Mouse (Mus musculus) layer of hippocampus, postnatal 14 days (tissue): ENCODE measurements around the gene Resp18. TPM values are rescaled to one million over a fixed set of nuclear protein-coding genes. Genes with fewer than 3 reads are reported as not detected.
"Not testable (repeated sequence)": the region's sequence is repeated elsewhere in the genome, so short reads cannot be mapped to it uniquely, and the experiment has no call there.

Source experiments
- DNase-seq, 2 experiments: peaks; one replicate each; pipeline ENCODE4 v3.0.0; 2021 to 2022; ENCODE audit warnings: low spot score in 2 of 2, mixed read lengths in 1 of 2
- total RNA-seq, 2 experiments: library from RNA; stranded (reverse); gene quantifications; 2 replicates each; pipeline ENCODE4 v1.2.3; 2021

Gene Resp18
- total RNA-seq, 2 experiments from 2014 or later = 68.2 to 98.9 TPM

DNA sequence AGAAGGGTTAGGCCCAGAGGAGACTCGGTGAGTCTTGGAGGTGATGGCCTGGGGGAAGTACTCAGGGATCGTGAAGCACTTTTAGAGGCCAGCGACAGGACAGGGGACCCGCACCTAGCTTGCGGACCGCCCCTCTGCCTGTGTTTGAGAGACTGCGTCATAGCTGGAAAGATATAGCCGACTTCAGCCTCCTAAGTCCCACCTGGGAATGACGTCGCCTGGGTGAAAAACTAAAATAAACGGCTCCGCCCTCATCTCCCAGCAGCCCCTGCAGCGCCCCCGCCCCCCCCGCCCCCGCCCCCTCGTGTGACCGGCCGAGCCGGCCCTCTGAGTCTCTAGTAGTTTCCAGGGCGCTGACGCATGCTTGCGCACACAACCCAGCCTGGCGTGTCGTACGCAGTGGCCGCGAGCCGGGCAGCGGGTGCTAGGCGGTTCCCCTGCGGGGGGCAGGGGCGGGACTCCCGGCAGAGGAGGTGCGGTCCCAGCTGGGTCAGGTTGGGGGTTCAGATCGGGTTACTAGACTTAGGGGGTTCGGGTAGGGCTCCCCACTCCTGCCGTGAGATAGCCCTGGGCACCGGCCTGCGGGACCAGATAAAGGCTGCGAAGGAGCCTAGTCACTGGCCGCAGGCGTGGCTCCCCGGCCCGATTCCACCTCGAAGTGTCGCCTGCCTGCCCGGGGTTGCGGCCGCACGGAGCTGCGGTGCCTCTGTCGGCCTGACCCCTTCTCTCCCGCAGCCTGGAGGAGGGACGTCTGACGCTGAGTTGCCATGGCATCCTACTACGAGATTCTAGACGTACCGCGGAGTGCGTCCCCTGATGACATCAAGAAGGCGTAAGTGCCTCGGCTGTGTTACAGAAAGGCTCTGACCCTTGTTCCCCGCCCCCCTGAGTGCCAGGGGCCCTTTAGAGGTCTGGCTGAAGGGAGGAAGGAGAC lies 41.8 kb downstream of the Resp18 start, which contains the start of gene Dnajb2:
Gene Dnajb2 (plus strand): TSS at position 290 of the 934 bp plus-strand sequence.
- DNase-seq = peak; percentile 72 to 86

DNA sequence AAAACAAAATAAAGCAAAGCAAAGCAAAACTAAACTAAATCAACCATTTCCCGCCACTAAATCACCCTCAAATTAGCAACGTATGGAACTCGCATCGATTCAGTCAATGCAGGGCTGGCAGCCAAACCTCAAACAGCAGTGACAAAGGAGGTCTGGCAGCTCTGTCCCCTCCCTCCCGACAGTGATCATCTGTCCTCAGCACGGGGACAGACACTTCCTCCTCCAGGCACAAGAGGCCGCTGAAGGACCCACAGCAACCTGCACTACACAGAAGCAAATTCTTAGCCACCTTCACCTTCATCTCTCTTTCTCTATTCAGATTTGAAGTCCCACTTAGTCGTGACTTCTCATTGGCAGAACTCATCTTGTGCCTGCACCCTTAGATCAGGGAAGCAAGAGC lies 43.6 kb downstream of the Resp18 start:
- no peak for DNase-seq

DNA sequence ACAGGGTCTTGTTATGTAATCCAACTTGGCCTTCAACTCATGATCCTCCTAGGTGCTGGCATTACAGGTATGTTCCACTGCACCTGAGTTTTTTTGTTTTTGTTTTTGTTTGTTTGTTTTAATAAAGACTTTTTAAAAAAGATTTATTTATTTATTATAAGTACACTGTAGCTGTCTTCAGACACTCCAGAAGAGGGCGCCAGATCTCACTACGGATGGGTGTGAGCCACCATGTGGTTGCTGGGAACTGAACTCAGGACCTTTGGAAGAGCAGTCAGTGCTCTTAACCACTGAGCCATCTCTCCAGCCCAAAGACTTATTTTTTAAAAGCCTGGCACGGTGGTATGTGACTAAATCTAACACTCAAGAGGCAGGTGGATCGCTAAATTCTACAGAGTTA lies 45.7 kb downstream of the Resp18 start:
- not testable (repeated sequence) for DNase-seq

DNA sequence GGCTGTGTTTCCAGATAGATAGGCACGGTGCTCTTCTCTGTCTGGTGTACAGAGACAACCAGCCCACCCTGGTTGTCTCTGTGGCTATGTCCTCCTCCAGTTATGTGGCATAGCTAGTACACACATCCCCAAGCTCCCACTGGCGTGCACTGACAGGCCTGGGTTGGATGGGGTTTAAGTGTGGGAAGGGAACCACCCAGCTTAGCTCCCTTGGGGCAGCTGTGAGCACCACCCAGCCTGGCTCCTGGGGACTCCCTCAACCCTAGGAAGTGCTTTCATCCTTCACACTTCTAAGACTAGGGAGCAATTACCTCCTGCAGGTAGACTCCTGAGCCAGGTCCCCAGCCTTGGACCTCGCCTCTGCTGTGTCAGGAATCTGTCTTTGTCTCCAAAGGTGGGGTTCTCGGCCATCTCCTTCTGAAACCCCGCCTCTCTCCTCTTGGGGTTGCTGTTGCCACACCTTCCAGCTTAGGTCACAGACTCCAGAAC lies 46.5 kb downstream of the Resp18 start, which contains the start of gene A630095N17Rik:
Gene A630095N17Rik (minus strand): TSS at position 439 of the 489 bp plus-strand sequence.
- DNase-seq = no peak

DNA sequence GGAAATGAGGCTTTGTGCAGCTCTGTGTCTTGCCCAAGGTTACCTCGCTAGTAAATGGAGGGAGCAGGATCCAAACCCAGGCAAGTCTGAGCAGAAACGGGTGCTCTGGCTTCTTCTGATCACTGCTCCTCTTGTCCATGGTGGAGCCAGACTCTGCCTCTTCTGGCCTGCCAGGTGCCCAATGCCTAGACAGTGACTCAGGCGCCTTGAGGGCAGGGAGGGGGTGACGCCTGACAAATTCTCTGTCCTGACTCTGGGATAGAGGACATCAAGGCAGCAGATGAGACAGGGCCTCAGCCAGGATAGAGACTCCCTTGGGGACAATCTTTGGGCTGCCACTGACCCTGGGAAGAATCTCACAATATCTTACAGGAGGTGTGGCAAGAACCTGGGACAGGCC lies 47.0 kb downstream of the Resp18 start:
- no peak for DNase-seq

DNA sequence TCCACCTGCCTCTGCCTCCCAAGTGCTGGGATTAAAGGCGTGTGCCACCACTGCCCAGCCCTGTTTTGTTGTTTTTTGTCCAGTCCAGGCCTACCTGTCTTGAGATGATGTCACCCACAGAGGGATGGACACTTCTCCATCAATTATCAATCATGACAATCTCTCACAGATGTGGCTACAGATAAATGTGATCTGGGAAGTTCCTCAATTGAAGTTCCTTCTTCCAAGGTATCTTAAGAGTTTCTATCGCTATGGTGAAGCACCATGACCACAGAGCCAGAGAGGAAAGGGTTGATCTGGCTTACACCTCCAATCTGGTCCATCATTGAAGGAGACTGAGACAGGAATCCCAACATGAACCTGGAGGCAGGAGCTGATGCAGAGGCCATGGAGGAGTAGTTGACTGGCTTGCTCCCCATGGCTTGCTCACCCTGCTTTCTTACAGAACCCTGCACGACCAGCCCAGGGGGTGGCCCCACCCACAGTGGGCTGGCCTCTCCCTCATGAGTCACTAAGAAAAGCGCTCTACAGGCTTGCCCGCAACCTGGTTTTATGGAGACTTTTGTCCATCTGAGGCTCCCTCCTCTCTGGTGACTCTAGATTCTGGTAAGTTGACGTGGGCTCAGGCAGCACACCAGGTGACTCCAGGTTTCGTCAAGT lies 47.8 kb downstream of the Resp18 start:
- no peak for DNase-seq

DNA sequence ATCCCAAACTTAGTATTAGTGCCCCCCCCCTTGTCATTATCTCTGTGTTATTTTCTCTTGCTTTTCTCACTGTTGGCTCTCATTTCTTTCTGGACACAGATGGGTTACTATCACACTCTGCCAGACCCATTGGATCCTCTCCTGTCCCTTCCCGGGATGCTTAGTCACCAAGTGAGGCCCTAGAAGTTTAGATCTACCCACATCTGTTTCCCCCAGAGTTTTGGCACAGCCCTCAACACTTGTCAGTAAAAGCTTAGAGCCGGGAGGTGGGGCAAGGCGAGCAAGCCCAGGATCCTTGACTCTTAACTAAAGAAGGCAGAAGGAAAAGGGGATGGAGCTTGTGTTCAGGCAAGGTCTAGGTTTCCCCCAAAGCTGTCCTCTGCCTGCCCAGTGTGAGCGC lies 49.1 kb downstream of the Resp18 start:
- no peak for DNase-seq

DNA sequence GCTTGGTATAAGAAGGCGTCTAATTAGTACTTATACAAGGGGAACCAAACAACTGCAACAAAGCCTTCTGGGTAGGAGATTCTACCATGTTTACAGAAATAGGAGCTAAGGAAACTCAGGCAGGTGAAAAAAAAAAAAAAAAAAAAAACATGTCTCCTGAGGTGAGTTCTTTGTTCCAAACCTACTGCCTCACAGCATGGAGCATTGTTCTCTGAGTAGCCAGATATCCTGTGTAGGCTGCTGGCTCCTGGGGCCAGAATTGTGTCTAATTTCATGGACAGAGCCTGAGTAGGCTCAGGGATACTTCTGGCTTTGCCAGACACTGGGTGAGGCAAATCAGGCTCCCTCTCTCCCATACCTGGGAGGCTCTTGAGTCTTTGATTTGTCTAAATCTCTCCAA lies 50.6 kb downstream of the Resp18 start:
- DNase-seq = no peak

DNA sequence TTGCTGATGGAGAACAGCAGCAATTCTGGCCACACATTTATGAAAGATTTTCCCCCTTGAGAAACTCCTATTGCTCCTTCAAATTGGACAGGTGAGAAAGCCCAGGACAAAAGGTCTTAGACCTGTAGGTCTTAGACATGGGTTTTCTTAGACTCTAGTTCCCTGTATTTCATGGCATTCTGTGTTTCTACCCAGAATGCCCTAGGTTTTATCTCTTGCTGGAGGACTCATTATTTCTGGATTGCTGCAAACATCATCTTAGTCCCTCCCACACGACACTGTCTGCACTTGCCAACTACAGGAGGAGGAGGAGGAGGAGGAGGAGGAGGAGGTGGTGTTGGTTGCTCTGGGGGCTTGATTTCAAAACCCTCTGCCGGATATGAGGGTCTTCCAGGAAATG lies 52.1 kb downstream of the Resp18 start:
- DNase-seq = no peak

DNA sequence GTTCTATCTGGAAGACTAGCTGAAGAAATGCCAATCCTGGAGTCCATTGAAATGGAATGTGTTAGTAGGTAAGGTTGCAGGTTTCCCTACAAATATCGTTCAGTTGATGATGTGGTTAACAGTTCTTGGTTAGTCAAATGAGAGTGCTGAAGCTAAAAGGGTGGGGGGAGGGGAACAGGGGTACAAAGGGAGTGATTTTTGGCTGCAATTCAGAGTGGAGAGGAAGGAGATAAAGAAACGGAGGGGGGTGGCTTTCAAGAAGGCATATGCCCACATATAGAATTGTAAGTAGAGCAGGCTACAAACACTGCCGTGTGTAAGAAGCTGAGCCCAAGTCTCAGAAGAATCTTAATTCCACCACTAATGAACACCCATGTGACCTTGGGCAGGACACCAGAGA lies 52.7 kb downstream of the Resp18 start:
- no peak for DNase-seq

DNA sequence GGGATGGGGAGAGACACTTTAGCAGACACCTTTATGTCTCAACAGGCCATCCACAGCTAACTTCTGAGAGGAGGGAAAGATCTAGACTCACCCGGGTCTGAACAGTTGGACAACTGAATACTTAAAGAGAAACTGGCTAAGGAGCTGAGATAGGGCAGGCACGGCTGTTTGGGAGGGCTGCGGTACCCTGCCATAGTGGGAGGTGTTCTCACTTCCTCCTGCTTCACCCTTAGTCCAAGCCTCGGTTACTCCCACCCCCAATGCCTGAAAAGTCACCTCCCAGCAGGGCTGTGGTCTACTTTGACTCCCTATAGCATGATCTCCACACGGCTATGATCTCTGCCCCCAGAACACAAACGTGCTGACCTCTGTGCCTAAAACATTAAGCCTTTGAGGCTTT lies 54.7 kb downstream of the Resp18 start:
- DNase-seq = no peak

DNA sequence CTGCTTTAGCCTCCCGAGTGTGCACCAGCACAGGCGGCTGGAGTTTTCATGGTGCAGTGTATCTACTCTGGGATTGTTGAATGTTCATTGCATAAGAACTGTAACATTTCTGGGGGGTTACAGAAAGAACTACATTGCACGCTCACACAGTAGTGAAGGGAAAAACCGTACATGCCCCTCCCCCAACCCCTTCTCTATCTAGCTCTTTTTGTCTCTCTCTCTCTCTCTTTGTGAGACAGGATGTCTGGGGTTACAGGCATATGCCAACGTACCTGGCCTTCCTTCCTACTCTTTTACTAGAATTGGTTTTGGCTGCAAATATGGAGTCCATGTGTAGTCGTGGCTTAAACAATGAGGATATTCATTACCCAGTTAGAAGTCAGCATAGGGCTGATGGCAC lies 55.3 kb downstream of the Resp18 start:
- DNase-seq = no peak

Other genes with a start within 250 kb of the Resp18 start
- 1 to 10 TPM; 2.2 to 2.7 TPM for gene Nhej1, start 153.2 kb downstream of the Resp18 start, total RNA-seq
- under 1 TPM in 1 of 2 experiments, not detected in 1; 0.35 TPM for gene Slc23a3, start 144.5 kb downstream of the Resp18 start, total RNA-seq
- gene Cnppd1, start 135.7 kb downstream of the Resp18 start, total RNA-seq = 10 to 100 TPM; 31.1 to 31.4 TPM
- 100 to 1,000 TPM; 143 to 148 TPM for gene Retreg2, start 135.6 kb downstream of the Resp18 start, total RNA-seq
- gene Zfand2b, start 109.8 kb downstream of the Resp18 start, total RNA-seq = 10 to 100 TPM; 30.9 to 32.7 TPM
- 10 to 100 TPM; 30.7 to 35.2 TPM for gene Abcb6, start 98.0 kb downstream of the Resp18 start, total RNA-seq
- 10 to 100 TPM; 19.5 to 21.1 TPM for gene Ankzf1, start 86.3 kb downstream of the Resp18 start, total RNA-seq
- gene Atg9a, start 86.2 kb downstream of the Resp18 start, total RNA-seq = 100 to 1,000 TPM; 110 to 115 TPM
- gene Glb1l, start 67.6 kb downstream of the Resp18 start, total RNA-seq = 10 to 100 TPM; 21.3 to 21.7 TPM
- 10 to 100 TPM; 90.5 to 91.4 TPM for gene Stk16, start 67.6 kb downstream of the Resp18 start, total RNA-seq
- gene Tuba4a, start 58.5 kb downstream of the Resp18 start, total RNA-seq = 100 to 1,000 TPM; 512 to 548 TPM
- gene A630095N17Rik, start 46.3 kb downstream of the Resp18 start, total RNA-seq = not detected
- 10 to 100 TPM; 60.0 to 61.1 TPM for gene Dnajb2, start 42.0 kb downstream of the Resp18 start, total RNA-seq
- 100 to 1,000 TPM; 326 to 350 TPM for gene Ptprn, start 13.9 kb downstream of the Resp18 start, total RNA-seq
- gene Dnpep, start 39.6 kb upstream of the Resp18 start, total RNA-seq = 10 to 100 TPM; 50.4 to 55.2 TPM
- 1 to 10 TPM; 1.6 to 1.8 TPM for gene Des, start 81.9 kb upstream of the Resp18 start, total RNA-seq
- gene Speg, start 96.9 kb upstream of the Resp18 start, total RNA-seq = 100 to 1,000 TPM; 184 TPM
- 10 to 100 TPM; 56.0 to 62.2 TPM for gene Gmppa, start 157.5 kb upstream of the Resp18 start, total RNA-seq
- 10 to 100 TPM; 14.3 to 14.7 TPM for gene Asic4, start 172.0 kb upstream of the Resp18 start, total RNA-seq
- 10 to 100 TPM; 71.2 to 78.5 TPM for gene Chpf, start 200.9 kb upstream of the Resp18 start, total RNA-seq
- 10 to 100 TPM; 53.3 to 62.5 TPM for gene Tmem198, start 201.1 kb upstream of the Resp18 start, total RNA-seq
- gene Obsl1, start 228.0 kb upstream of the Resp18 start, total RNA-seq = 10 to 100 TPM; 25.2 to 27.0 TPM
- 10 to 100 TPM; 20.3 to 22.6 TPM for gene Inha, start 228.7 kb upstream of the Resp18 start, total RNA-seq
- 10 to 100 TPM; 23.6 to 30.8 TPM for gene Stk11ip, start 243.1 kb upstream of the Resp18 start, total RNA-seq